Comparison of ENCODE assay signal across 8 mouse cellular contexts in the genomic region with DNA sequence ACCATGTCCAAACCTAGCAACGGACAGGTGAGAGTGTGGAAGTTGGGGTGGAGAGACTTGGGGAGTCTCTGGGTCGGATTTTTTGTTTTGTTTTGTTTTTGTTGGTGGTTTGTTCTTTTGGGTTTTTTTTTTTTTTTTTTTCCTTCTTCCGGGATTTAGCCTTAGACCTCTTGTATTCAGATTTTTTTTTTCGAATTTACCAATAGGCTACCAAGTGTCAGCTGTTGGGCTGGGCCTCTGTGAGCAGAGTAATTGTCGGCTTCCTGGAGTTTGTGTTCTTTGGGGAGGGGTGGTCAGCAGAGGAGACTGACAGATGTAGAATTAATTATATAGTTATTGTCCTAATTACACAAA. TPM values are rescaled to one million over a fixed set of nuclear protein-coding genes. Genes with fewer than 3 reads are reported as not detected.
A peak's percentile ranks its signal among the peaks of the same experiment; 100 is the strongest.
DNase-seq lines count a peak whose midpoint lies in the region; ATAC-seq and TF ChIP-seq lines count a peak whose summit lies in the region.

No protein-coding gene starts in this region.

- WGBS in embryonic facial prominence, embryonic 10.5 days, result 3% methylated on average over 5 of the region's 5 CpGs
- 3% methylated on average over 5 of the region's 5 CpGs for whole genome bisulfite sequencing in hindbrain, postnatal 0 days
- under 1% methylated on average over 5 of the region's 5 CpGs for WGBS in lung, embryonic 15.5 days

- peak overlapping the region; percentile 100 for H3K27ac ChIP-seq in embryonic facial prominence, embryonic 10.5 days (replicated peaks)
- H3K27ac ChIP-seq in hindbrain, postnatal 0 days, result peak overlapping the region; percentile 92
- peak overlapping the region; percentile 99 for H3K27ac ChIP-seq in lung, embryonic 15.5 days

- no peak for ATAC-seq in hindbrain, postnatal 0 days
- ATAC-seq in lung, embryonic 15.5 days (ENCODE audit: borderline replicate concordance, extremely low read depth, low FRiP score, low TSS enrichment), result no peak

- H3K36me3 ChIP-seq in embryonic facial prominence, embryonic 10.5 days (replicated peaks), result peaks cover 59% of the 10 kb centered on the region
- H3K36me3 ChIP-seq in hindbrain, postnatal 0 days (ENCODE audit: insufficient read depth, low read length), result peaks cover 27% of the 10 kb centered on the region
- peaks cover 39% of the 10 kb centered on the region for H3K36me3 ChIP-seq in lung, embryonic 15.5 days

- no peaks in the 10 kb centered on the region for H3K27me3 ChIP-seq in embryonic facial prominence, embryonic 10.5 days (replicated peaks; ENCODE audit: low read depth, poor library complexity, severe bottlenecking)
- no peaks in the 10 kb centered on the region for H3K27me3 ChIP-seq in hindbrain, postnatal 0 days (ENCODE audit: insufficient read depth, low read length)
- no peaks in the 10 kb centered on the region for H3K27me3 ChIP-seq in lung, embryonic 15.5 days

- H3K4me2 ChIP-seq in hindbrain, postnatal 0 days (ENCODE audit: low read depth, low read length), result peak overlapping the region; percentile 94
- H3K4me2 ChIP-seq in lung, embryonic 15.5 days, result peak overlapping the region; percentile 73

- peaks cover 47% of the 10 kb centered on the region for H3K4me1 ChIP-seq in embryonic facial prominence, embryonic 10.5 days
- peaks cover 15% of the 10 kb centered on the region; the same call in 1 of the 2 replicates for H3K4me1 ChIP-seq in hindbrain, postnatal 0 days (ENCODE audit: insufficient read depth, low read length)
- H3K4me1 ChIP-seq in lung, embryonic 15.5 days, result peaks cover 26% of the 10 kb centered on the region

- H3K4me3 ChIP-seq in embryonic facial prominence, embryonic 10.5 days, result peak overlapping the region; percentile 99
- H3K4me3 ChIP-seq in hindbrain, postnatal 0 days (ENCODE audit: low read length), result peak overlapping the region; percentile 88
- H3K4me3 ChIP-seq in lung, embryonic 15.5 days, result peak overlapping the region; percentile 94

- peaks cover 4% of the 10 kb centered on the region; the same call in 1 of the 2 replicates for H3K9me3 ChIP-seq in embryonic facial prominence, embryonic 10.5 days
- no peaks in the 10 kb centered on the region for H3K9me3 ChIP-seq in hindbrain, postnatal 0 days (ENCODE audit: low read length)
- no peaks in the 10 kb centered on the region for H3K9me3 ChIP-seq in lung, embryonic 15.5 days

- peak; percentile 32 to 51 for DNase-seq in kidney, adult 8-10 months
- no peak for DNase-seq in kidney, adult 11 months
- DNase-seq in embryonic facial prominence, embryonic 10.5 days (ENCODE audit: low spot score), result no peak
- no peak for DNase-seq in hindbrain, postnatal 0 days (ENCODE audit: low spot score)
- no peak for DNase-seq in right cerebral cortex, postnatal 10 days (ENCODE audit: low spot score in 2 of 2)
- DNase-seq in cerebellum, adult 8-10 months, result no peak
- DNase-seq in frontal cortex, postnatal 36 days (ENCODE audit: low spot score in 2 of 2), result no peak

- H3K9ac ChIP-seq in hindbrain, postnatal 0 days (replicated peaks; ENCODE audit: low read length), result peak overlapping the region; percentile 93
- H3K9ac ChIP-seq in lung, embryonic 15.5 days, result peak overlapping the region; percentile 83

- TF ChIP-seq CTCF in hindbrain, postnatal 0 days (IDR thresholded peaks at IDR 0.05; ENCODE audit: low read depth), result no peak

RNA-seq across cellular contexts. Expression of gene Ehmt2, which starts 1.6 kb away (rescaled TPM):
- 96.5 and 103 TPM in 2 replicates for polyA plus RNA-seq in embryonic facial prominence, embryonic 10.5 days (2016; fragmentation: Nextera tagmentation; extraction: Ambion mirVana)
- total RNA-seq in hindbrain, postnatal 0 days (2014; rRNA removed), result 309 and 317 TPM in 2 replicates
- 57.4 and 57.6 TPM in 2 replicates for polyA plus RNA-seq in hindbrain, postnatal 0 days (2015; fragmentation: Nextera tagmentation; extraction: Ambion mirVana)
- polyA plus RNA-seq in lung, embryonic 15.5 days (2015; fragmentation: Nextera tagmentation; extraction: Ambion mirVana), result 64.9 and 69.9 TPM in 2 replicates

RNA-seq across cellular contexts. Expression of gene C2, which starts 1.8 kb away (rescaled TPM):
- 0.55 and 1.6 TPM in 2 replicates for polyA plus RNA-seq in embryonic facial prominence, embryonic 10.5 days (2016; fragmentation: Nextera tagmentation; extraction: Ambion mirVana)
- 5.4 and 7.8 TPM in 2 replicates for total RNA-seq in hindbrain, postnatal 0 days (2014; rRNA removed)
- polyA plus RNA-seq in hindbrain, postnatal 0 days (2015; fragmentation: Nextera tagmentation; extraction: Ambion mirVana), result 5.5 and 6.0 TPM in 2 replicates
- polyA plus RNA-seq in lung, embryonic 15.5 days (2015; fragmentation: Nextera tagmentation; extraction: Ambion mirVana), result 2.6 and 2.9 TPM in 2 replicates

RNA-seq across cellular contexts. Expression of gene Slc44a4, which starts 14.4 kb away (rescaled TPM):
- 0.21 and 0.44 TPM in 2 replicates for polyA plus RNA-seq in embryonic facial prominence, embryonic 10.5 days (2016; fragmentation: Nextera tagmentation; extraction: Ambion mirVana)
- 0.22 TPM in 1 of 2 replicates, not detected in the other for total RNA-seq in hindbrain, postnatal 0 days (2014; rRNA removed)
- polyA plus RNA-seq in hindbrain, postnatal 0 days (2015; fragmentation: Nextera tagmentation; extraction: Ambion mirVana), result 0.18 and 0.25 TPM in 2 replicates
- 0.94 and 1.5 TPM in 2 replicates for polyA plus RNA-seq in lung, embryonic 15.5 days (2015; fragmentation: Nextera tagmentation; extraction: Ambion mirVana)

RNA-seq across cellular contexts. Expression of gene Gm20547, which starts 18.0 kb away (rescaled TPM):
- polyA plus RNA-seq in embryonic facial prominence, embryonic 10.5 days (2016; fragmentation: Nextera tagmentation; extraction: Ambion mirVana), result not detected in 2 replicates
- total RNA-seq in hindbrain, postnatal 0 days (2014; rRNA removed), result not detected in 2 replicates
- polyA plus RNA-seq in hindbrain, postnatal 0 days (2015; fragmentation: Nextera tagmentation; extraction: Ambion mirVana), result not detected in 2 replicates
- not detected in 2 replicates for polyA plus RNA-seq in lung, embryonic 15.5 days (2015; fragmentation: Nextera tagmentation; extraction: Ambion mirVana)

RNA-seq across cellular contexts. Expression of gene Zbtb12, which starts 20.6 kb away (rescaled TPM):
- 4.8 and 6.2 TPM in 2 replicates for polyA plus RNA-seq in embryonic facial prominence, embryonic 10.5 days (2016; fragmentation: Nextera tagmentation; extraction: Ambion mirVana)
- 20.7 and 31.1 TPM in 2 replicates for total RNA-seq in hindbrain, postnatal 0 days (2014; rRNA removed)
- polyA plus RNA-seq in hindbrain, postnatal 0 days (2015; fragmentation: Nextera tagmentation; extraction: Ambion mirVana), result 5.1 and 6.5 TPM in 2 replicates
- 2.6 and 2.7 TPM in 2 replicates for polyA plus RNA-seq in lung, embryonic 15.5 days (2015; fragmentation: Nextera tagmentation; extraction: Ambion mirVana)

Comparison
In these comparisons a context has a peak if more than half of its experiments do, and no peak if none do; other contexts are left out.
1. DNase-seq: peak in kidney, adult 8-10 months (2 of 2); none in kidney, adult 11 months (single experiment), embryonic facial prominence, embryonic 10.5 days (single experiment), hindbrain, postnatal 0 days (single experiment), right cerebral cortex, postnatal 10 days (0 of 2), cerebellum, adult 8-10 months (single experiment) and frontal cortex, postnatal 36 days (0 of 2).
2. Peak in every context shown above with its lines, with median percentiles within 50 percentile points of each other: H3K27ac ChIP-seq and H3K4me3 ChIP-seq.